Mouse (Mus musculus): ENCODE results near the gene Cstl1. TPM values are rescaled to one million over a fixed set of nuclear protein-coding genes. Genes with fewer than 3 reads are reported as not detected.
"Not testable (repeated sequence)": the region's sequence is repeated elsewhere in the genome, so short reads cannot be mapped to it uniquely, and the experiment has no call there.

Gene Cstl1
- polyA plus RNA-seq, 1 experiment from 2014 or later, result not detected

- peak; percentile 93 for ATAC-seq (replicated peaks; ENCODE audit: low FRiP score)
- peaks cover 2% of the 10 kb centered on the region; the same call in 1 of the 2 replicates for H3K4me1 ChIP-seq
- WGBS, result 17% methylated on average over 15 of the region's 15 CpGs
- peak overlapping the region; percentile 68 for H3K4me2 ChIP-seq
- no peaks in the 10 kb centered on the region for H3K9me3 ChIP-seq (replicated peaks)
- H3K36me3 ChIP-seq, result no peaks in the 10 kb centered on the region
- no peak overlapping the region for H3K27ac ChIP-seq
- no peak overlapping the region for H3K9ac ChIP-seq
- peak overlapping the region; percentile 36 for H3K4me3 ChIP-seq (replicated peaks)
- no peaks in the 10 kb centered on the region for H3K27me3 ChIP-seq
Observed at GRCm38 (mm10) chr2:148751893-148752813, 2.0 kb downstream of the Cstl1 start.

GRCm38 (mm10) chr2:148754310-148754846 lies 4.2 kb downstream of the Cstl1 start:
- H3K4me1 ChIP-seq, result peaks cover 2% of the 10 kb centered on the region; the same call in 1 of the 2 replicates
- H3K27me3 ChIP-seq, result no peaks in the 10 kb centered on the region
- no peak overlapping the region for H3K4me3 ChIP-seq (replicated peaks)
- ATAC-seq (replicated peaks; ENCODE audit: low FRiP score), result no peak
- no peaks in the 10 kb centered on the region for H3K36me3 ChIP-seq
- H3K4me2 ChIP-seq, result no peak overlapping the region
- H3K9me3 ChIP-seq (replicated peaks), result no peaks in the 10 kb centered on the region
- no peak overlapping the region for H3K27ac ChIP-seq
- no peak overlapping the region for H3K9ac ChIP-seq
- WGBS, result 61% methylated on average over 1 of the region's 1 CpGs

- no peak overlapping the region for H3K9ac ChIP-seq
- no peak overlapping the region for H3K4me3 ChIP-seq (replicated peaks)
- no peaks in the 10 kb centered on the region for H3K4me1 ChIP-seq
- WGBS, result 96% methylated on average over 1 of the region's 1 CpGs
- H3K27me3 ChIP-seq, result no peaks in the 10 kb centered on the region
- ATAC-seq (replicated peaks; ENCODE audit: low FRiP score), result no peak
- H3K4me2 ChIP-seq, result no peak overlapping the region
- no peaks in the 10 kb centered on the region for H3K36me3 ChIP-seq
- no peaks in the 10 kb centered on the region for H3K9me3 ChIP-seq (replicated peaks)
- H3K27ac ChIP-seq, result no peak overlapping the region
Observed at GRCm38 (mm10) chr2:148763648-148764388, 13.7 kb downstream of the Cstl1 start.

GRCm38 (mm10) chr2:148771397-148771796 lies 21.2 kb downstream of the Cstl1 start, which contains the start of gene Cst11:
Gene Cst11, minus strand, starts transcription at chr2:148771497.
- ATAC-seq (replicated peaks; ENCODE audit: low FRiP score); H3K27ac ChIP-seq: not testable (repeated sequence)

GRCm38 (mm10) chr2:148781709-148782108 lies 31.6 kb downstream of the Cstl1 start, which contains the start of gene 8030411F24Rik:
Gene 8030411F24Rik, plus strand, starts transcription at chr2:148782009.
- H3K9me3 ChIP-seq (replicated peaks), result no peaks in the 10 kb centered on the region
- no peak within 1 kb of the TSS for H3K4me2 ChIP-seq
- no peaks in the 10 kb centered on the region for H3K27me3 ChIP-seq
- no peak within 1 kb of the TSS for H3K9ac ChIP-seq
- H3K4me3 ChIP-seq (replicated peaks), result no peak within 1 kb of the TSS
- WGBS, result 35% methylated on average over 1 of the region's 1 CpGs
- H3K4me1 ChIP-seq, result no peaks in the 10 kb centered on the region
- no peak for ATAC-seq (replicated peaks; ENCODE audit: low FRiP score)
- no peaks in the 10 kb centered on the region for H3K36me3 ChIP-seq
- H3K27ac ChIP-seq, result no peak within 1 kb of the TSS

More at GRCm38 (mm10) chr2:148771397-148771796, 21.2 kb downstream of the Cstl1 start, which contains the start of gene Cst11:
- H3K4me1 ChIP-seq; H3K9me3 ChIP-seq (replicated peaks); H3K4me2 ChIP-seq; H3K4me3 ChIP-seq (replicated peaks); H3K9ac ChIP-seq; H3K36me3 ChIP-seq; H3K27me3 ChIP-seq: not testable (repeated sequence)
- WGBS, result 81% methylated on average over 4 of the region's 4 CpGs

- Histone ChIP-seq H3K4me2 (no peak within 1 kb of the TSS), H3K4me1 (no peaks in the 10 kb centered on the region), H3K9ac (no peak within 1 kb of the TSS), H3K4me3 (replicated peaks) (no peak within 1 kb of the TSS), H3K27me3 (no peaks in the 10 kb centered on the region), H3K9me3 (replicated peaks) (no peaks in the 10 kb centered on the region), H3K36me3 (no peaks in the 10 kb centered on the region), H3K27ac (no peak within 1 kb of the TSS)
- no peak for ATAC-seq (replicated peaks; ENCODE audit: low FRiP score)
- WGBS, result 95% methylated on average over 6 of the region's 6 CpGs
Observed at GRCm38 (mm10) chr2:148789142-148789541, 39.0 kb downstream of the Cstl1 start, which contains the start of gene Cst12. Gene Cst12, plus strand, starts transcription at chr2:148789361.

- 90% methylated on average over 1 of the region's 1 CpGs for WGBS
- no peak within 1 kb of the TSS for H3K9ac ChIP-seq
- no peak within 1 kb of the TSS for H3K4me2 ChIP-seq
- no peaks in the 10 kb centered on the region for H3K9me3 ChIP-seq (replicated peaks)
- H3K27me3 ChIP-seq, result no peaks in the 10 kb centered on the region
- no peaks in the 10 kb centered on the region for H3K36me3 ChIP-seq
- H3K4me1 ChIP-seq, result no peaks in the 10 kb centered on the region
- no peak within 1 kb of the TSS for H3K4me3 ChIP-seq (replicated peaks)
- ATAC-seq (replicated peaks; ENCODE audit: low FRiP score), result no peak
- no peak within 1 kb of the TSS for H3K27ac ChIP-seq
Observed at GRCm38 (mm10) chr2:148798485-148798884, 48.3 kb downstream of the Cstl1 start, which contains the start of gene Cst8. Gene Cst8, plus strand, starts transcription at chr2:148798785.

- Histone ChIP-seq H3K27me3 (no peaks in the 10 kb centered on the region), H3K4me2 (no peak overlapping the region), H3K27ac (no peak overlapping the region), H3K4me1 (no peaks in the 10 kb centered on the region), H3K9ac (no peak overlapping the region), H3K36me3 (no peaks in the 10 kb centered on the region), H3K9me3 (replicated peaks) (no peaks in the 10 kb centered on the region), H3K4me3 (replicated peaks) (no peak overlapping the region)
- WGBS, result 38% methylated on average over 3 of the region's 3 CpGs
- peak; percentile 69; the same call in 1 of the 2 replicates for ATAC-seq (replicated peaks; ENCODE audit: low FRiP score)
Observed at GRCm38 (mm10) chr2:148801491-148801921, 51.3 kb downstream of the Cstl1 start.

Other genes with a start within 250 kb of the Cstl1 start
- gene Nxt1, start 77.8 kb upstream of the Cstl1 start, polyA plus RNA-seq (2015; fragmentation: Nextera tagmentation; extraction: Ambion mirVana), result 97.0 and 106 TPM in 2 replicates
- 21.9 and 23.5 TPM in 2 replicates for gene Gzf1, start 69.3 kb upstream of the Cstl1 start, polyA plus RNA-seq (2015; fragmentation: Nextera tagmentation; extraction: Ambion mirVana)
- 3.1 and 3.2 TPM in 2 replicates for gene Napb, start 17.9 kb upstream of the Cstl1 start, polyA plus RNA-seq (2015; fragmentation: Nextera tagmentation; extraction: Ambion mirVana)
- gene Cst11, start 21.1 kb downstream of the Cstl1 start, polyA plus RNA-seq (2015; fragmentation: Nextera tagmentation; extraction: Ambion mirVana), result not detected in 2 replicates
- not detected in 2 replicates for gene 8030411F24Rik, start 31.7 kb downstream of the Cstl1 start, polyA plus RNA-seq (2015; fragmentation: Nextera tagmentation; extraction: Ambion mirVana)
- not detected in 2 replicates for gene Cst12, start 39.0 kb downstream of the Cstl1 start, polyA plus RNA-seq (2015; fragmentation: Nextera tagmentation; extraction: Ambion mirVana)
- 0.24 and 0.62 TPM in 2 replicates for gene Cst8, start 48.4 kb downstream of the Cstl1 start, polyA plus RNA-seq (2015; fragmentation: Nextera tagmentation; extraction: Ambion mirVana)
- gene Cst13, start 69.7 kb downstream of the Cstl1 start, polyA plus RNA-seq (2015; fragmentation: Nextera tagmentation; extraction: Ambion mirVana), result not detected in 2 replicates
- gene Cst9, start 84.8 kb downstream of the Cstl1 start, polyA plus RNA-seq (2015; fragmentation: Nextera tagmentation; extraction: Ambion mirVana), result not detected in 2 replicates
- gene 9230104L09Rik, start 114.7 kb downstream of the Cstl1 start, polyA plus RNA-seq (2015; fragmentation: Nextera tagmentation; extraction: Ambion mirVana), result not detected in 2 replicates
- gene Cst3, start 125.3 kb downstream of the Cstl1 start, polyA plus RNA-seq (2015; fragmentation: Nextera tagmentation; extraction: Ambion mirVana), result 382 and 410 TPM in 2 replicates

Data from kidney, embryonic 15.5 days (tissue).